Mouse (Mus musculus): Measurements from ENCODE around the gene Snap29.

DNA sequence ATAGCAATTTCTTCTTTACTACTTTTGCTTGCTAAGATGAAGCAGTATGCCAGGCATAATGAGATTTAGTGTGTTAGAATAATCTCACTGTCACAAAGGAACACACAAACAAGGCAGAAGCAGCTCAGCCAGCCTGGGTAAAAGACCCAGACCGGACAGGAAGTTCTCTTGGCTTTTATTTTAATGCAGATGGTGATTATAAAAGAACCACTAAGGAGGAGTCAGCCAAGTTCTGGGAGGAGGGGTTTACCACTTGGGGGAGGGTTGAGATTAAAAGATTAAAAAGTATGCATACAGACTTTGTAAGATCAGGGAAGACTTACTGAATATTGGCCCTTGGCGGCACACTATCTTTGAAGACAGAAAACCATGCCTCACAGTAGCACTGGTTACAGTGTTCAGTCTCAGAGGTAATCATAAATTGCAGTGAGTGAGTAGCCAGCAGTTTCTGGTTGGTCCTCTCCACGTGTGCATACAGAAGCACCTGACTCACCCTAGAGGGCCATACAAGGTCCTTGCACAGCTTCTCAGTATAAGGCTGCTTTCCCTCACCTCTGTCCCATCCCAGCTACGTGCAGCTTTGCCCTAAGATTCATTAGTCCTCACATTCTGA, 72.7 kb downstream of the Snap29 start:
- no peak for TF ChIP-seq POLR2A (IDR thresholded peaks at IDR 0.05; ENCODE audit: borderline replicate concordance, extremely low read depth, insufficient read depth, insufficient read length, poor library complexity, severe bottlenecking)
- TF ChIP-seq CTCF (IDR thresholded peaks at IDR 0.05; ENCODE audit: borderline replicate concordance, extremely low read depth, insufficient read depth, insufficient read length): no peak

Measured in brain, embryonic 14.5 days (tissue).